Mouse (Mus musculus) G1E (cell line): ENCODE measurements around the gene Igll1.

Experiments
- CTCF ChIP-seq: IDR thresholded peaks from 2 replicates; pipeline ENCODE4 v1.5.1; 2012; ENCODE audit warnings: low read depth, low read length, inconsistent platforms, mixed read lengths
- GATA1 ChIP-seq: IDR thresholded peaks from 2 replicates; pipeline ENCODE4 v1.6.1; 2012; ENCODE audit warnings: borderline replicate concordance, low read length, inconsistent platforms, mixed read lengths

GRCm38 (mm10) chr16:16828757-16829615 is 34.8 kb downstream of the Igll1 start, which contains the start of gene Spag6l:
- TF ChIP-seq CTCF (no peak), GATA1 (no peak)
